Mouse (Mus musculus) lung, embryonic 14.5 days (tissue): ENCODE data around the gene Gm7356. TPM values are rescaled to one million over a fixed set of nuclear protein-coding genes. Genes with fewer than 3 reads are reported as not detected.
"Not testable (repeated sequence)": the region's sequence is repeated elsewhere in the genome, so short reads cannot be mapped to it uniquely, and the experiment has no call there.

Experiments used
- ATAC-seq: fragments of 200-750 bp; cut with Nextera tagmentation; 2 replicates; pipeline ENCODE4 v1.8.0; 2017; ENCODE audit warnings: mild to moderate bottlenecking, moderate TSS enrichment, moderate library complexity; ENCODE audit not compliant: insufficient read depth
- DNase-seq: peaks from one replicate; pipeline ENCODE4 v3.0.0-alpha.2; 2015
- H3K27ac ChIP-seq: fragments of 300-500 bp; sonication (generic); 2 replicates; pipeline ENCODE4 v1.5.1; 2014; ENCODE audit warnings: low read depth, mild to moderate bottlenecking, moderate library complexity
- H3K27me3 ChIP-seq: fragments of 300-500 bp; sonication (generic); 2 replicates; pipeline ENCODE4 v1.6.1; 2014; ENCODE audit warnings: low read length, control low read depth; ENCODE audit not compliant: insufficient read depth
- H3K36me3 ChIP-seq: fragments of 300-500 bp; sonication (generic); 2 replicates; pipeline ENCODE4 v1.6.1; 2014; ENCODE audit warnings: control low read depth; ENCODE audit not compliant: insufficient read depth
- H3K4me1 ChIP-seq: fragments of 300-500 bp; sonication (generic); 2 replicates; pipeline ENCODE4 v1.6.1; 2014; ENCODE audit warnings: antibody characterized with exemption, control low read depth; ENCODE audit not compliant: insufficient read depth
- H3K4me2 ChIP-seq: fragments of 300-500 bp; sonication (generic); 2 replicates; pipeline ENCODE4 v1.6.1; 2014; ENCODE audit warnings: mild to moderate bottlenecking
- H3K4me3 ChIP-seq: fragments of 300-500 bp; sonication (generic); 2 replicates; pipeline ENCODE4 v1.5.1; 2014; ENCODE audit warnings: low read depth, low read length
- H3K9ac ChIP-seq: fragments of 300-500 bp; sonication (generic); 2 replicates; pipeline ENCODE4 v1.6.1; 2014
- H3K9me3 ChIP-seq: fragments of 300-500 bp; sonication (generic); 2 replicates; pipeline ENCODE4 v1.6.1; 2016; ENCODE audit warnings: low read depth, low read length, control low read depth
- CTCF ChIP-seq: IDR thresholded peaks from 2 replicates; pipeline ENCODE4 v1.5.1; 2016; ENCODE audit warnings: antibody characterized with exemption, low read depth
- WGBS: fragments of 180-500 bp; shearing (Covaris S2); extraction: QIAGEN DNeasy Blood & Tissue Kit; methylation state at CpG from one replicate; pipeline ENCODE4 v1.1.7; 2014; 5-methylcytosine and 5-hydroxymethylcytosine counted together
- polyA plus RNA-seq: library from polyadenylated mRNA; unstranded; fragments of >200 nt; fragmentation: Nextera tagmentation; extraction: Ambion mirVana; gene quantifications from 2 replicates; pipeline ENCODE4 v1.2.1, GENCODE M21; 2014

The Gm7356 gene
- not detected in 2 replicates for polyA plus RNA-seq

DNA sequence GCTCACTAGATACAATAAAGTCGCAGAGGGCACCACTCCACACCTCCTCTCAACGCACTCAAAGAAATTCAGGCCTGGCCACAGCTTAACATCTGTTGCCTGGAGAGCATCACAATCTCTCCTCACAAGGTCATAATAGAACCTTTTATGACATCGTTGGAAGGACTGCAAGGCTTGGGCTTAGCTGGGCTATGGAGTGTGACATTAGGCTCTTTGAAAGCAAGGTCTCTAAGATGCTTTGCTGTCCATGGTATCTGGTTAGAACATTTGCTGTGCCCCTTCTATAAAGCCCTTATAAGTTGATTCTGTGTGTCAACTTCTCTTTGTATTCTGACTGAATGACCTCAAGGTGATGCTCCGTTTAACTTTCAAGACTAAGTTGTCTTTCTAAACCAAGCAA is at the start of gene Gm7356:
TSS of gene Gm7356 (minus strand) at position 101 of the 400 bp plus-strand sequence.
- not testable (repeated sequence) for H3K9ac ChIP-seq, DNase-seq, ATAC-seq, H3K4me2 ChIP-seq, H3K27ac ChIP-seq, H3K27me3 ChIP-seq, H3K9me3 ChIP-seq, H3K36me3 ChIP-seq, H3K4me3 ChIP-seq, H3K4me1 ChIP-seq
- WGBS: 74% methylated on average over 3 of the region's 4 CpGs

DNA sequence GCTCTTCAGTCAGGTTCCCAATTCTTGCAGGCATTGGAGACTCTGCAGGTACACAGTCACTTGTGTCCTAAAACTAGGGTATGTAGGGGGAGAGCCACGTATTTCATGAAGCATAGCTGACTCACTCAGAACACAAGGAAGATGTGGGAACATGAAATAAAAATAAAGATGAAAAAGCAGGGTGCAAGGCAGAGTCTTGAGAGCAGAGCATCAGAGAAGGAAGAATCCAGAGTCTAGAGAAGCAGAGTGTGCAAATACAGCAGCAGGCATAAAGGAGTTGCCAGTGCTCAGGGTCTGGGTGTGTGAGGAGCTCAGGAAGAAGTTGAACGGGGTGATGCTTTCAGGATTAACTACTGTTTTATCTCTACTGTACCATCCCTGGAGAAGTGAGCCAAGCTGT is 38.4 kb upstream of the Gm7356 start:
- H3K36me3 ChIP-seq, H3K4me1 ChIP-seq, H3K4me2 ChIP-seq, H3K9ac ChIP-seq, H3K9me3 ChIP-seq, H3K27me3 ChIP-seq, H3K4me3 ChIP-seq, ATAC-seq, H3K27ac ChIP-seq, DNase-seq: not testable (repeated sequence)
- 43% methylated on average over 1 of the region's 2 CpGs for WGBS

DNA sequence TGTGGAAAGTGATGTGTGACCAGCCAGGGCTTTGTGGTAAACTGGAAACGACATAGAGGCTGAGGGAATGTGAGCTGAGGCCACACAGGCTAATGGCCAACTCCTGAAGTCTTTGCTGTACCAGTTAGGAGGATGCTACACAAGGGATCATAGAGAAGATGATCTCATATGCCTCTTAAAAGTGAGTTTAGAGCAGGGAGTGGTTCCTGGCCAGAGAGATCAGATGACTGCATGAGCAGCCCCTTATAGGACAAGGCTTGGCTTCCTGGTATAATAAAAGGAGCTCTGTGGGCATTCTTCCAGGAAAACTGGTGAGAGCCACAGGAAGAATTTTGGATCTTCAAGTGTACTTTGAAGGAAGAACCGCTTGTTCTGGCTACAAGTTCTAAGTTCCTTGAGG is 33.5 kb upstream of the Gm7356 start:
- not testable (repeated sequence) for H3K9ac ChIP-seq, DNase-seq, H3K4me1 ChIP-seq, H3K27me3 ChIP-seq, H3K27ac ChIP-seq, H3K36me3 ChIP-seq, H3K4me3 ChIP-seq, H3K4me2 ChIP-seq, ATAC-seq, H3K9me3 ChIP-seq
- WGBS: 58% methylated on average over 1 of the region's 2 CpGs

DNA sequence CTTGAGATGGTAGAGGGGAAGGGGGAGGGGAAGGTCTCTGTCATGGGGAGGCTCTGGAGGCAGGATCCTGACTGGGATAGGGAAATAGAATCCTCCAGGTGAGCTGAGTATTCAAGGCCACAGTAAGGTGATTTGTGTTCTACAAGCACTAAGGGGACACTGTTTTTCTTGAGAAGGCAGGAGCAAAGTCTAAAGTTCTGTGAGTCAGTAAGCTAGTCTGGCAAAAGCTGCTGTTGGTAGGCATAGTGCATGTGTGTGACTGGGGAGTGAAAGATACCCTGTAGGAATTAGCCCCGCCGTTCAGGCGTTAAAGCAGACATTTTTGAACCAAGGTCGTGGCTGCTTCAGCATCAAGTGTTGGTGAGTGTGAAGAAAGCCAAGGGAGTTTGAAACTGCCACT is 32.6 kb upstream of the Gm7356 start:
- not testable (repeated sequence) for H3K9me3 ChIP-seq, H3K27ac ChIP-seq, ATAC-seq, DNase-seq, H3K36me3 ChIP-seq, H3K4me1 ChIP-seq, H3K27me3 ChIP-seq, H3K4me2 ChIP-seq, H3K4me3 ChIP-seq, H3K9ac ChIP-seq
- 80% methylated on average over 4 of the region's 4 CpGs for WGBS

DNA sequence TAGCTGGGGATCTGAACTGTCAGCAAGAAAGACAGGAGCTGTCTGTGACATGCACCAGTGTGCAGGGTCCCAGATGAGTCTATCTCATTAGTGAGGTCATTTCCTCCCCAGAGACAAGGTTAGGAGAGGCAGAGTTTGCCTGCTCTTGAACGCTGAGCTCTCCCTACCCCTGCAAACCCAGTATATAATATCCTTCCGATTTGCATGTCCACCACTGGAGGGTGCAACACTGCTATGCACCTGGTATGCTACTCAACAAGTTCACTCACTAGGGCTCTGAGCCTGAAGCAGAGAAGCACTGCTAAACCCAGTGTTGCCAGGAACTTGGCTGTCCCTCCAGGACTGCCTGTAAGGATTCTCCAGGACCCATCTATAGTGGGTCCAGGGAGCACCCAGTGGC is 10.1 kb downstream of the Gm7356 start:
- H3K4me3 ChIP-seq, H3K36me3 ChIP-seq, H3K9me3 ChIP-seq, H3K27me3 ChIP-seq, H3K4me2 ChIP-seq, ATAC-seq, H3K27ac ChIP-seq, H3K4me1 ChIP-seq, H3K9ac ChIP-seq: not testable (repeated sequence)
- WGBS: 42% methylated on average over 2 of the region's 2 CpGs
- TF ChIP-seq CTCF: peak; percentile 32; the same call in 1 of the 2 replicates
- peak; percentile 16 for DNase-seq

DNA sequence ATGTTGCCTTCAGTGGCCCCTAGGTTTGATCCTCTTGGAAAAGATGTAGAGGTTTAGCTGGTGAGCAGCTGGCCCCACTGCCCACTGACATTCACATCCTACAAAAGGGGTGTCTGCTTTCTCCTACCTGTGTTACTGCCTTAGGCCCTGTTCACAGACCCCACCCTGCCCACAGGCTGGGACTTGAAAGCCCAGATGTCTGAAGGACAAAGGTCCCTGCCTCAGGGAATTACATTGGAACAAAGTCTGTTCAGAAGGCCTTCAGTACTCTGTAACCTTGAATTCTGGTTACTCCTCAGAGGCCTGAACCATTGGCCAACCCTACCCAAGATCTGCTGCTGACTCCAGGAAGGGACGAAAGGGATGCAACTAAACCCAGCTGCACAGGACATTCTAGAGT is 15.8 kb downstream of the Gm7356 start:
- Histone ChIP-seq H3K27me3 (no peaks in the 10 kb centered on the region), H3K4me3 (no peak overlapping the region), H3K27ac (no peak overlapping the region), H3K4me2 (no peak overlapping the region), H3K4me1 (no peaks in the 10 kb centered on the region), H3K9me3 (no peaks in the 10 kb centered on the region), H3K36me3 (no peaks in the 10 kb centered on the region), H3K9ac (no peak overlapping the region)
- 64% methylated on average over 1 of the region's 1 CpGs for WGBS
- DNase-seq: no peak
- TF ChIP-seq CTCF: no peak
- no peak for ATAC-seq

DNA sequence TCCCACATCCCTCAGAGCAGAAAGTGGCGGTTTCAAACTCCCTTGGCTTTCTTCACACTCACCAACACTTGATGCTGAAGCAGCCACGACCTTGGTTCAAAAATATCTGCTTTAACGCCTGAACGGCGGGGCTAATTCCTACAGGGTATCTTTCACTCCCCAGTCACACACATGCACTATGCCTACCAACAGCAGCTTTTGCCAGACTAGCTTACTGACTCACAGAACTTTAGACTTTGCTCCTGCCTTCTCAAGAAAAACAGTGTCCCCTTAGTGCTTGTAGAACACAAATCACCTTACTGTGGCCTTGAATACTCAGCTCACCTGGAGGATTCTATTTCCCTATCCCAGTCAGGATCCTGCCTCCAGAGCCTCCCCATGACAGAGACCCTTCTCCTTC is 32.7 kb downstream of the Gm7356 start:
- not testable (repeated sequence) for ATAC-seq, DNase-seq, H3K4me1 ChIP-seq, H3K9ac ChIP-seq, H3K36me3 ChIP-seq, H3K27ac ChIP-seq, H3K4me2 ChIP-seq, H3K4me3 ChIP-seq, H3K9me3 ChIP-seq, H3K27me3 ChIP-seq
- WGBS: 76% methylated on average over 5 of the region's 5 CpGs

DNA sequence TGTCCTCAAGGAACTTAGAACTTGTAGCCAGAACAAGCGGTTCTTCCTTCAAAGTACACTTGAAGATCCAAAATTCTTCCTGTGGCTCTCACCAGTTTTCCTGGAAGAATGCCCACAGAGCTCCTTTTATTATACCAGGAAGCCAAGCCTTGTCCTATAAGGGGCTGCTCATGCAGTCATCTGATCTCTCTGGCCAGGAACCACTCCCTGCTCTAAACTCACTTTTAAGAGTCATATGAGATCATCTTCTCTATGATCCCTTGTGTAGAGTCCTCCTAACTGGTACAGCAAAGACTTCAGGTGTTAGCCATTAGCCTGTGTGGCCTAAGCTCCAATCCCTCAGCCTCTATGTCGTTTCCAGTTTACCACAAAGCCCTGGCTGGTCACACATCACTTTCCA is 33.6 kb downstream of the Gm7356 start:
- H3K36me3 ChIP-seq, H3K9me3 ChIP-seq, H3K4me1 ChIP-seq, ATAC-seq, H3K27ac ChIP-seq, H3K27me3 ChIP-seq, DNase-seq, H3K4me3 ChIP-seq, H3K9ac ChIP-seq, H3K4me2 ChIP-seq: not testable (repeated sequence)
- WGBS: 48% methylated on average over 1 of the region's 2 CpGs

DNA sequence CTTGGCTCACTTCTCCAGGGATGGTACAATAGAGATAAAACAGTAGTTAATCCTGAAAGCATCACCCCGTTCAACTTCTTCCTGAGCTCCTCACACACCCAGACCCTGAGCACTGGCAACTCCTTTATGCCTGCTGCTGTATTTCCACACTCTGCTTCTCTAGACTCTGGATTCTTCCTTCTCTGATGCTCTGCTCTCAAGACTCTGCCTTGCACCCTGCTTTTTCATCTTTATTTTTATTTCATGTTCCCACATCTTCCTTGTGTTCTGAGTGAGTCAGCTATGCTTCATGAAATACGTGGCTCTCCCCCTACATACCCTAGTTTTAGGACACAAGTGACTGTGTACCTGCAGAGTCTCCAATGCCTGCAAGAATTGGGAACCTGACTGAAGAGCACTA is 38.5 kb downstream of the Gm7356 start:
- H3K36me3 ChIP-seq, H3K27me3 ChIP-seq, H3K4me1 ChIP-seq, H3K9me3 ChIP-seq, H3K4me3 ChIP-seq, H3K9ac ChIP-seq, DNase-seq, ATAC-seq, H3K4me2 ChIP-seq, H3K27ac ChIP-seq: not testable (repeated sequence)
- 29% methylated on average over 1 of the region's 2 CpGs for WGBS

DNA sequence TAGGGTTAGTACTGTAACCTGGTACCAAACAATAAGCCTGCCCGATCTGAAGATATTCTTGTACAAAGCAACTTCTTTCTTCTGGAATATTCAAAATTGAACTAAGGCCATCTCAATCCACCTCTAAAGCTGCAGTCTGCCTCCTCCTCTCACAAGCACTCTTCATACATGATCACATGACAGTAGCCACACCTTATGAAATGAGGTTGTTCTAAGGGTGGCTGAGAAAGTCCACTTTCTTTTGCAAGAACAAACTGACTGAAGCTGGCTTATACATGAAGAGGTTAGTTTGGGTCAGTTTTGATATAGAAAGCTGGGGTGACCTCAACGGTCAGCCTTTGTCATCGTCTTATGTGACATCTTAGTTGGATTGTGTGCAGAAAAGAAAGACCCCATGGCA is 41.3 kb downstream of the Gm7356 start:
- not testable (repeated sequence) for H3K36me3 ChIP-seq, H3K27me3 ChIP-seq, H3K9me3 ChIP-seq, H3K4me1 ChIP-seq, H3K4me3 ChIP-seq, H3K9ac ChIP-seq, H3K4me2 ChIP-seq, ATAC-seq, H3K27ac ChIP-seq, DNase-seq
- WGBS: 84% methylated on average over 3 of the region's 3 CpGs

DNA sequence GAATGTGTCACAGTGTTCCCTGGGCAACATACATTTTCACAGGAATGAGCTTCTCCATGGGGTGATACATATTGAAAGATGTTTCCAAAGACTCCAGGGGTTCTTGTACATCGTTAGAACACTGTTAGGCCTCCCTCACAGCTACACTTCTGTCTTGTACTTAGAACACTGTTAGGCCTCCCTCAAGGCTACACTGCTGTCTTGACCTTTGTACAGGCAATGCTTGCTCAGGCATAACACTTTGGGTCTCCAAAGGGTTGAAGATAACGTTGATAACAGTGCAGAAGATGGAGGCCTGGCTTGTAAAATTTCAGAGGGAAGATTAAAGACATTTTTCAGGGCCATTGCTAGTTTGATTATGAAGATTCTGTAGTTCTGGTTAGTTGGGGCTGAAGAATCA is 45.4 kb downstream of the Gm7356 start:
- not testable (repeated sequence) for H3K4me3 ChIP-seq, H3K4me1 ChIP-seq, H3K4me2 ChIP-seq, H3K9me3 ChIP-seq, H3K9ac ChIP-seq, H3K36me3 ChIP-seq, ATAC-seq, H3K27me3 ChIP-seq, DNase-seq, H3K27ac ChIP-seq
- WGBS: 39% methylated on average over 1 of the region's 2 CpGs
